Mouse (Mus musculus): ENCODE measurements around the gene Cxcr5. TPM values are rescaled to one million over a fixed set of nuclear protein-coding genes. Genes with fewer than 3 reads are reported as not detected.

The Cxcr5 gene
- polyA plus RNA-seq, 2 experiments = 0.10 to 0.30 TPM

DNA sequence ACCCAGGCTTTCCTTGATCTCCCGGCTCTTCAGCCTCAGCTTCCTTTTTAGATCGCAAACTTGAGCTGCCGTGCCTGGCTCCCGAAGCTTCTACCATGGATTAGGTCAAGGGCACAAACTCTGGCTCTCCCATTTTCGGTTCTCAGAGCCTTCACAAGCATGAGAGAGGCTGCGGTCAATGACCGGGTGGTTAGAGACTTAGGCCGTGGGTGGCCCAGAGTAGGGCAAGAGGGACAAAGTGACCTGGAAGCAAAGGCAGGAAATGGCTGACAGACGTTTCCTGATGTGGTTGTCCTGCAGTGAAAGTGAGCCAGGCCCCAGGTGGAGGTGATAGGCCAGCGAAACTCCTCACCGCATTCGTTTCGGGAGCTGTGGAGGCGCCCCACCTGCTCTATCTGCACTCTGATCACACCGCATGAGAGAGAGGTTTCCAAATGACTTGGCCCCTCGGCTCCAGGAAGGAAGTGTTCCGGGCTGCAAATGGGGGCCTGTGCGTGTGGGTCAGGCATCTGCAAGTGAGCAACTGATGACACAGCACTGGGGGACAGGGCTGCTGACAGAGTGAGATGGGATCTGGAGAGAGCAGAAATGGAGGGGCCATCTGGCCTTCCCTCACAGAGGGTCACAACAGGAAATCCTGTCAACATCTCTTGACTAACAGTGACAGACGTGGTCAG is 23.9 kb downstream of the Cxcr5 start:
- Histone ChIP-seq H3K4me1 (ENCODE audit: control insufficient read depth, insufficient read depth, low read length) (no peaks in the 10 kb centered on the region), H3K4me2 (replicated peaks; ENCODE audit: low read depth, low read length, severe bottlenecking) (no peak overlapping the region), H3K9me3 (ENCODE audit: control insufficient read depth, low read length) (no peaks in the 10 kb centered on the region), H3K36me3 (ENCODE audit: control insufficient read depth, insufficient read depth, low read length) (no peaks in the 10 kb centered on the region), H3K27ac (replicated peaks; ENCODE audit: low read depth, low read length) (no peak overlapping the region), H3K4me3 (replicated peaks; ENCODE audit: low read length) (no peak overlapping the region), H3K9ac (ENCODE audit: low read depth, low read length, severe bottlenecking) (no peak overlapping the region), H3K27me3 (ENCODE audit: control insufficient read depth, insufficient read depth, low read length) (no peaks in the 10 kb centered on the region)
- WGBS = 68% methylated on average over 19 of the region's 19 CpGs
- no peak for TF ChIP-seq POLR2A (IDR thresholded peaks at IDR 0.05; ENCODE audit: borderline replicate concordance, extremely low read depth, insufficient read depth, insufficient read length)
- no peak for ATAC-seq (ENCODE audit: low FRiP score, low read depth)
- DNase-seq (ENCODE audit: low spot score) = no peak

DNA sequence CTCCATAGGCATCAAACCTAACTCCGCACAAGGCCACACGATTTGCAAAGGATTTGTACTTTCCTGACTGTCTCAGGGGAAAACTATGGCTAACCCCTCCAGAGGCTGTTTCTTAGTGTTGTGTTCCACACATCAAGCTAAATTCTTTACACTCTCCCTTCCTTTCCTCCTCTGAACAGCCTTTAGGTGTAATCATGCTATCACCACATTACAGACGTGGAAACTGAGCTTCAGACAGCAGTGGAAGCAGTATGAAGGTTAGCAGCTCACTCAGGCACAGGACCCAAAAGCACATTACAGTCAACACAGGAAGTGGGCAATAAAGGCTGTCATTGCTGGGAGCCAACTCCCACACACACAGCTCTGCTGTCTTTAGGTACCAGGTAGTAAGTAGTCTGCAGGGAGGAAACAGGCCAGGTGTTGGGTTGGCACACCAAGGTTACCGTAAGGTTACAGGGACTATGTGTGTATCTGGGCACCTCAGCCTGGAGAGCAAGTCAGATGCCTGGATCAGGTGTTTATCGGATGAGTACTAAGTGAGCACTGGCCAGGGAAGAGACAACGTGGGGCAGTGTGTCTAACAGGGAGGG is 28.6 kb downstream of the Cxcr5 start:
- no peaks in the 10 kb centered on the region for H3K4me1 ChIP-seq (ENCODE audit: control insufficient read depth, insufficient read depth, low read length)
- H3K9me3 ChIP-seq (ENCODE audit: control insufficient read depth, low read length) = no peaks in the 10 kb centered on the region
- DNase-seq (ENCODE audit: low spot score) (no peak), ATAC-seq (ENCODE audit: low FRiP score, low read depth) (no peak)
- TF ChIP-seq POLR2A (IDR thresholded peaks at IDR 0.05; ENCODE audit: borderline replicate concordance, extremely low read depth, insufficient read depth, insufficient read length) = no peak
- H3K4me2 ChIP-seq (replicated peaks; ENCODE audit: low read depth, low read length, severe bottlenecking) = no peak overlapping the region
- no peaks in the 10 kb centered on the region for H3K27me3 ChIP-seq (ENCODE audit: control insufficient read depth, insufficient read depth, low read length)
- no peaks in the 10 kb centered on the region for H3K36me3 ChIP-seq (ENCODE audit: control insufficient read depth, insufficient read depth, low read length)
- no peak overlapping the region for H3K4me3 ChIP-seq (replicated peaks; ENCODE audit: low read length)
- 73% methylated on average over 6 of the region's 6 CpGs for WGBS
- no peak overlapping the region for H3K9ac ChIP-seq (ENCODE audit: low read depth, low read length, severe bottlenecking)
- no peak overlapping the region for H3K27ac ChIP-seq (replicated peaks; ENCODE audit: low read depth, low read length)

DNA sequence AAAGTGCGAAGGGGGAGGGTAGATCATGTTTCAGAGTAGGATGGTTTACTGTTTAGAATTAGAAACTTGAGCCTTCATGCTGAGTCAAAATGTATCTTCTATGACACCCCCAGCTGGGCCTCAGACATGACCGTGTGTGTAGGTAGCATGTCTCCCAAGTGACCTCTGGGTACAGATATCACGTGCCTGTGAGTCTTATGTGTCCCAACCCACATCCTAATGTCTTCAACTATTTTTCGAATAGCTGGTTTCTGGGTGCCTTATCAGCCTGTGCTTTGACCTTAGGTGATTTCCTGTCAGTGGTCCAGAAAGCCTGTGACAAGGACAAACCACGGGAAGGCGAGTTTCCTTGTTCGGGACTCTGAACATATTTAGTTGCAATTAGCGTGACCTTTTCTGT is 33.3 kb downstream of the Cxcr5 start:
- no peaks in the 10 kb centered on the region for H3K36me3 ChIP-seq (ENCODE audit: control insufficient read depth, insufficient read depth, low read length)
- H3K9ac ChIP-seq (ENCODE audit: low read depth, low read length, severe bottlenecking) = no peak overlapping the region
- TF ChIP-seq POLR2A (IDR thresholded peaks at IDR 0.05; ENCODE audit: borderline replicate concordance, extremely low read depth, insufficient read depth, insufficient read length) = no peak
- H3K4me2 ChIP-seq (replicated peaks; ENCODE audit: low read depth, low read length, severe bottlenecking) = no peak overlapping the region
- H3K4me1 ChIP-seq (ENCODE audit: control insufficient read depth, insufficient read depth, low read length) = no peaks in the 10 kb centered on the region
- H3K4me3 ChIP-seq (replicated peaks; ENCODE audit: low read length) = no peak overlapping the region
- no peak for ATAC-seq (ENCODE audit: low FRiP score, low read depth)
- no peaks in the 10 kb centered on the region for H3K27me3 ChIP-seq (ENCODE audit: control insufficient read depth, insufficient read depth, low read length)
- no peak overlapping the region for H3K27ac ChIP-seq (replicated peaks; ENCODE audit: low read depth, low read length)
- 74% methylated on average over 8 of the region's 8 CpGs for WGBS
- no peaks in the 10 kb centered on the region for H3K9me3 ChIP-seq (ENCODE audit: control insufficient read depth, low read length)
- DNase-seq (ENCODE audit: low spot score) = no peak

DNA sequence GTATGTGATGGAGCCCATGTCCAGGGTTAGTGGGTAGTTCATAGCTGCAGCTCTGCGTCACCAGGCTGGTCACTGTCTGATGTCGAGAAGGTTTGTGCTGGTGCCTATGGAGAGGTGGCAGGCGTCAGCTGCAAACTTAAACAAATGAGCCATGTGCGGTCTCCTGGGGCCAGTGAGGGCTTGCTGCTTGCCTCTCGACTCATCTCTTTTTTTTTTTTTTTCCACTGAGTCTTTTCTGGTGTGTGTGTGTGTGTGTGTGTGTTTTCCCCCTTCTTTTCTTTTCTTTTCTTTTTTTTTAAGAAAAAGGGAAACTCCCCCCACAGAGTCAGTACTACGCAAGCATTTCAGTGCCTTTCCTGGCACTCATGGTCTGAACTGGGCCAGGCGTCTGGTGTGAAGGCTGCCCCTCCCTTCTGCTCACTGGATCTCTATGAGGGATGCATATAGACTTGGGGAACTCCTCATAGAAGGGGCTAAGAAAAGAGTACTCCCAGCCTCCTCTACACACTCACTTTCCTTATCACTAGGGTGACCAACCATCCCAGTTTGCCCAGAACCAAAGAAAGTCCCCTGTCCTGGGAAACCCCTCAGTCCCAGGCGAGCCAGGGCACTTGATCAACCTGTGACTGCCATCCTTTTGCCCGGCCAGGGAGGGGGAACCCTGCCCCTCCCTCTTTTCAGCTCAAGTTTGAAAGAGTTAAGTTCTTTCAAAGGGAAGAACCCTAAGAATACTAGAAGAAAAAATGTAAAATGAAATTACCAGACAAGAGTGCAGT is 35.2 kb downstream of the Cxcr5 start:
- Histone ChIP-seq H3K27me3 (ENCODE audit: control insufficient read depth, insufficient read depth, low read length) (no peaks in the 10 kb centered on the region), H3K4me2 (replicated peaks; ENCODE audit: low read depth, low read length, severe bottlenecking) (no peak overlapping the region), H3K9ac (ENCODE audit: low read depth, low read length, severe bottlenecking) (no peak overlapping the region), H3K27ac (replicated peaks; ENCODE audit: low read depth, low read length) (no peak overlapping the region), H3K36me3 (ENCODE audit: control insufficient read depth, insufficient read depth, low read length) (no peaks in the 10 kb centered on the region), H3K4me1 (ENCODE audit: control insufficient read depth, insufficient read depth, low read length) (no peaks in the 10 kb centered on the region), H3K4me3 (replicated peaks; ENCODE audit: low read length) (no peak overlapping the region), H3K9me3 (ENCODE audit: control insufficient read depth, low read length) (no peaks in the 10 kb centered on the region)
- ATAC-seq (ENCODE audit: low FRiP score, low read depth) (no peak), DNase-seq (ENCODE audit: low spot score) (no peak)
- TF ChIP-seq POLR2A (IDR thresholded peaks at IDR 0.05; ENCODE audit: borderline replicate concordance, extremely low read depth, insufficient read depth, insufficient read length) = no peak
- 62% methylated on average over 9 of the region's 9 CpGs for whole genome bisulfite sequencing

DNA sequence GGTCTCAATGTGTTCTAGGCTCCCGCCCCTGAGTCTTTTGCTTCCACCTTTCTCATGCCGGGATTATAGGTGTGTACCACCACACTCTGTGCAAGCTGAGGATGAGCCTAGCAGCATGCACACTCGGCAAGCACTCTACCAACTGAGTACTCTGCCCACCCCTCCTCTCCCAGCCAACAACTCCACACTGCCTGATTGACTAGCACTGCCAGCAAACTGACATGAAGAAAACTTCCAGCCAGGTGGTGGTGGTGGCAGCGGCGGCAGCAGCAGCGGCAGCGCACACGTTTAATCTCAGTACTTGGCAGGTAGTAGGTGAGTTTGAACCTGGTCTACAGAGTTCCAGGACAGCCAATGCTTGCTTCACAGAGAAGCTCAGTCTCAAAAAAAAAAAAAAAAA is 36.1 kb downstream of the Cxcr5 start:
- H3K9ac ChIP-seq (ENCODE audit: low read depth, low read length, severe bottlenecking) = no peak overlapping the region
- WGBS = 90% methylated on average over 8 of the region's 8 CpGs
- DNase-seq (ENCODE audit: low spot score) (no peak), ATAC-seq (ENCODE audit: low FRiP score, low read depth) (no peak)
- no peaks in the 10 kb centered on the region for H3K9me3 ChIP-seq (ENCODE audit: control insufficient read depth, low read length)
- H3K4me3 ChIP-seq (replicated peaks; ENCODE audit: low read length) = no peak overlapping the region
- no peak overlapping the region for H3K4me2 ChIP-seq (replicated peaks; ENCODE audit: low read depth, low read length, severe bottlenecking)
- H3K27me3 ChIP-seq (ENCODE audit: control insufficient read depth, insufficient read depth, low read length) = no peaks in the 10 kb centered on the region
- no peaks in the 10 kb centered on the region for H3K36me3 ChIP-seq (ENCODE audit: control insufficient read depth, insufficient read depth, low read length)
- no peak overlapping the region for H3K27ac ChIP-seq (replicated peaks; ENCODE audit: low read depth, low read length)
- no peak for TF ChIP-seq POLR2A (IDR thresholded peaks at IDR 0.05; ENCODE audit: borderline replicate concordance, extremely low read depth, insufficient read depth, insufficient read length)
- H3K4me1 ChIP-seq (ENCODE audit: control insufficient read depth, insufficient read depth, low read length) = no peaks in the 10 kb centered on the region

All from limb, embryonic 14.5 days (tissue).